Mouse (Mus musculus) B cell, adult 2 months (primary cell): ENCODE data around the gene Cacna1h.
A peak's percentile ranks its signal among the peaks of the same experiment; 100 is the strongest.

ENCODE experiments used
- DNase-seq, 2 experiments: peaks; one replicate each; pipeline ENCODE4 v3.0.0; 2022

Cacna1h gene

GRCm38 (mm10) chr17:25406011-25406441, 27.6 kb downstream of the Cacna1h start:
- DNase-seq = no peak

- DNase-seq = no peak
Measured at GRCm38 (mm10) chr17:25405224-25405895, 28.2 kb downstream of the Cacna1h start.

GRCm38 (mm10) chr17:25404190-25404589, 29.4 kb downstream of the Cacna1h start:
- DNase-seq = no peak

GRCm38 (mm10) chr17:25402224-25402623, 31.4 kb downstream of the Cacna1h start:
- DNase-seq = no peak

- no peak for DNase-seq
Measured at GRCm38 (mm10) chr17:25401491-25401890, 32.1 kb downstream of the Cacna1h start.

GRCm38 (mm10) chr17:25400443-25400842, 33.1 kb downstream of the Cacna1h start:
- DNase-seq = peak; percentile 31 to 39

- DNase-seq = no peak
Measured at GRCm38 (mm10) chr17:25398520-25398838, 35.1 kb downstream of the Cacna1h start.

GRCm38 (mm10) chr17:25397804-25398519, 35.6 kb downstream of the Cacna1h start:
- DNase-seq = peak; percentile 80

GRCm38 (mm10) chr17:25394526-25394925, 39.1 kb downstream of the Cacna1h start:
- no peak for DNase-seq

GRCm38 (mm10) chr17:25374011-25374410, 59.6 kb downstream of the Cacna1h start:
- DNase-seq = no peak

GRCm38 (mm10) chr17:25372491-25372890, 61.1 kb downstream of the Cacna1h start:
- no peak for DNase-seq

GRCm38 (mm10) chr17:25368973-25369372, 64.6 kb downstream of the Cacna1h start, which contains the start of gene Tpsg1:
TSS of gene Tpsg1 (plus strand) at chr17:25369273.
- no peak for DNase-seq

GRCm38 (mm10) chr17:25366005-25366404, 67.6 kb downstream of the Cacna1h start, which contains the start of gene Tpsb2:
TSS of gene Tpsb2 (plus strand) at chr17:25366305.
- no peak for DNase-seq

- DNase-seq = peak; percentile 44 to 51
Measured at GRCm38 (mm10) chr17:25363726-25364125, 69.9 kb downstream of the Cacna1h start.

- DNase-seq = no peak
Measured at GRCm38 (mm10) chr17:25361291-25361690, 72.3 kb downstream of the Cacna1h start.

- no peak for DNase-seq
Measured at GRCm38 (mm10) chr17:25345462-25345861, 88.1 kb downstream of the Cacna1h start, which contains the start of gene Tpsab1. TSS of gene Tpsab1 (minus strand) at chr17:25345562.

- no peak for DNase-seq
Measured at GRCm38 (mm10) chr17:25341490-25341889, 92.1 kb downstream of the Cacna1h start.

- DNase-seq = no peak
Measured at GRCm38 (mm10) chr17:25340003-25340402, 93.6 kb downstream of the Cacna1h start.

- no peak for DNase-seq
Measured at GRCm38 (mm10) chr17:25338218-25338617, 95.4 kb downstream of the Cacna1h start.

GRCm38 (mm10) chr17:25333943-25334342, 99.6 kb downstream of the Cacna1h start:
- DNase-seq = peak; percentile 58 to 63

GRCm38 (mm10) chr17:25332321-25332720, 101.3 kb downstream of the Cacna1h start:
- no peak for DNase-seq
